Mouse (Mus musculus) adrenal gland, postnatal 14 days (tissue): ENCODE results near the gene Ndufa1. TPM values are rescaled to one million over a fixed set of nuclear protein-coding genes. Genes with fewer than 3 reads are reported as not detected.
"Not testable (repeated sequence)": the region's sequence is repeated elsewhere in the genome, so short reads cannot be mapped to it uniquely, and the experiment has no call there.

Source experiments
- DNase-seq: peaks from one replicate; pipeline ENCODE4 v3.0.0; 2021; ENCODE audit warnings: mixed read lengths
- long read RNA-seq, 2 experiments: library from polyadenylated mRNA; stranded (forward); transcript quantifications; one replicate each; pipeline ENCODE4 v2.0.0; 2021
- total RNA-seq: library from RNA; stranded (reverse); gene quantifications from 2 replicates; pipeline ENCODE4 v1.2.3, GENCODE M21; 2021

Gene Ndufa1
- 610 and 644 TPM in 2 replicates for total RNA-seq
- long read RNA-seq, experiment 1, transcript Ndufa1-201 (3 exons, 419 nt): major isoform, 363 of 381 reads
- long read RNA-seq, experiment 1, partial matches to known transcripts: 16 of 381 reads
- long read RNA-seq, experiment 1, other reads (novel, unspliced or antisense): 2 of 381 reads
- long read RNA-seq, experiment 2, transcript Ndufa1-201 (3 exons, 419 nt): major isoform, 546 of 567 reads
- long read RNA-seq, experiment 2, partial matches to known transcripts: 20 of 567 reads
- long read RNA-seq, experiment 2, other reads (novel, unspliced or antisense): 1 of 567 reads

- peak; percentile 91 for DNase-seq
Observed at GRCm38 (mm10) chrX:37191105-37191743, at the start of gene Ndufa1, which contains the start of gene Rnf113a1. Ndufa1 (minus strand) TSS chrX:37191163. Rnf113a1 (plus strand) TSS chrX:37191245.

GRCm38 (mm10) chrX:37222158-37222557, 31.2 kb upstream of the Ndufa1 start, which contains the start of gene Rhox1:
Rhox1 (minus strand) TSS chrX:37222258.
- DNase-seq: not testable (repeated sequence)

- DNase-seq: no peak
Observed at GRCm38 (mm10) chrX:37210941-37211340, 20.0 kb upstream of the Ndufa1 start, which contains the start of gene Gm9. Gm9 (minus strand) TSS chrX:37211041.

GRCm38 (mm10) chrX:37198676-37199075, 7.7 kb upstream of the Ndufa1 start:
- DNase-seq: no peak

GRCm38 (mm10) chrX:37191744-37192379, 899 bp upstream of the Ndufa1 start:
- peak; percentile 7 for DNase-seq

GRCm38 (mm10) chrX:37190755-37191104, 233 bp downstream of the Ndufa1 start:
- no peak for DNase-seq

- not testable (repeated sequence) for DNase-seq
Observed at GRCm38 (mm10) chrX:37184401-37184800, 6.6 kb downstream of the Ndufa1 start.

- no peak for DNase-seq
Observed at GRCm38 (mm10) chrX:37168742-37169141, 22.2 kb downstream of the Ndufa1 start, which contains the start of gene Akap14. Akap14 (minus strand) TSS chrX:37168842.

- peak; percentile 57 for DNase-seq
Observed at GRCm38 (mm10) chrX:37167085-37167484, 23.9 kb downstream of the Ndufa1 start.

GRCm38 (mm10) chrX:37163115-37163514, 27.8 kb downstream of the Ndufa1 start:
- no peak for DNase-seq

- no peak for DNase-seq
Observed at GRCm38 (mm10) chrX:37161169-37161568, 29.8 kb downstream of the Ndufa1 start.

- DNase-seq: peak; percentile 24
Observed at GRCm38 (mm10) chrX:37157839-37158238, 33.1 kb downstream of the Ndufa1 start.

- peak; percentile 35 for DNase-seq
Observed at GRCm38 (mm10) chrX:37144954-37145353, 46.0 kb downstream of the Ndufa1 start.

GRCm38 (mm10) chrX:37144498-37144897, 46.5 kb downstream of the Ndufa1 start:
- DNase-seq: not testable (repeated sequence)

GRCm38 (mm10) chrX:37141732-37142131, 49.2 kb downstream of the Ndufa1 start:
- no peak for DNase-seq

Other genes starting within 250 kb of the Ndufa1 start
- 17.6 and 22.6 TPM in 2 replicates for gene Sept6, start 199.4 kb downstream of the Ndufa1 start, total RNA-seq
- 0.37 and 0.71 TPM in 2 replicates for gene Sowahd, start 142.3 kb downstream of the Ndufa1 start, total RNA-seq
- gene Rpl39, start 105.8 kb downstream of the Ndufa1 start, total RNA-seq: 548 and 634 TPM in 2 replicates
- 16.2 and 21.1 TPM in 2 replicates for gene Upf3b, start 80.8 kb downstream of the Ndufa1 start, total RNA-seq
- gene Nkap, start 64.4 kb downstream of the Ndufa1 start, total RNA-seq: 12.7 and 16.5 TPM in 2 replicates
- gene Akap14, start 22.3 kb downstream of the Ndufa1 start, total RNA-seq: not detected in 2 replicates
- gene Rnf113a1, start 82 bp upstream of the Ndufa1 start, total RNA-seq: 4.1 and 4.2 TPM in 2 replicates
- gene Gm9, start 19.9 kb upstream of the Ndufa1 start, total RNA-seq: not detected in 2 replicates
- gene Rhox1, start 31.1 kb upstream of the Ndufa1 start, total RNA-seq: not detected in 2 replicates
- gene Rhox2a, start 53.8 kb upstream of the Ndufa1 start, total RNA-seq: not detected in 2 replicates
- gene Rhox3a, start 58.8 kb upstream of the Ndufa1 start, total RNA-seq: not detected in 2 replicates
- not detected in 2 replicates for gene Rhox4a, start 74.2 kb upstream of the Ndufa1 start, total RNA-seq
- gene Rhox3a2, start 188.9 kb upstream of the Ndufa1 start, total RNA-seq: not detected in 2 replicates
- gene Rhox4a2, start 199.7 kb upstream of the Ndufa1 start, total RNA-seq: not detected in 2 replicates
- not detected in 2 replicates for gene Rhox2b, start 220.9 kb upstream of the Ndufa1 start, total RNA-seq
- not detected in 2 replicates for gene Rhox4b, start 241.3 kb upstream of the Ndufa1 start, total RNA-seq